Mouse (Mus musculus): ENCODE measurements around the gene Shmt2. TPM values are rescaled to one million over a fixed set of nuclear protein-coding genes. Genes with fewer than 3 reads are reported as not detected.

The Shmt2 gene
- total RNA-seq, 2 experiments from 2014 or later = 38.3 to 39.2 TPM

DNA sequence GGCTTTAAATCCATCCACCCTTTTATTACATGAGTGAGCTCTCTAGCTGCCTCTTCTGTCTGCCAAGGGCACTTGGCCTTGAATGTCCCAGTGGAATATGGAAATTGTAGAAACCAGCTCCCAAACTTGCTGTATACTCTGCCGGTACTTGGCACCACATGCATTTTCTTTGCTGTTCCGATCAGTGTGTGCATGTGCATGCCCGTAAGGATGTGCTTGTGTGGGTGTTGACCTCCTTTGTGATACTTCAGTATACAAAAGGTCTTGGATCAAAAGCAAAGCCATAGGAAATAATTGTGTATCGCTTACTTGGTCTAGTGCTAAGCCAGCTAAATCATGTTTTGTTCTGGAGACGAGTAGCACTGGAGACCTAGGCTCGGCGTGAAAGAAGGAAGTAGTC is 33.4 kb downstream of the Shmt2 start:
- intact Hi-C loops (cut with DNase I) = no loop called here
- no peak for DNase-seq

DNA sequence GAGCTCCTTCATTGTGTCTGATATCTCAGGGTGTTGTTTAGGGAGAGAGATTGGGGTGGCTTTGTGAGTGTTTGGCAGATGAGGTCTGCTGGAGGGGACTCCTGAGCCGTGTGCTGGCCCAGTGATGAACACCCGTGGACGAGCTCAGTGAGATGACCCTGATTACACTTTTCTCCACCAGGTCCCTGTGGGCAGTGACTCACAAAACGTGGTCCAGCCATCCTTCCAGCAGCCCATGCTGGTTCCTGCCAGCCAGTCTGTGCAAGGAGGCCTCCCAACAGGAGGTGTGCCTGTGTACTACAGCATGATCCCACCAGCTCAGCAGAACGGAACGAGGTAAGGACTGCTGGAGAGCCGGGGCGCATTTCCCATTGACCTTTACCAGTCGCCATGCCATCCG is 37.0 kb downstream of the Shmt2 start:
- DNase-seq = no peak
- intact Hi-C loops (cut with DNase I) = no loop called here

DNA sequence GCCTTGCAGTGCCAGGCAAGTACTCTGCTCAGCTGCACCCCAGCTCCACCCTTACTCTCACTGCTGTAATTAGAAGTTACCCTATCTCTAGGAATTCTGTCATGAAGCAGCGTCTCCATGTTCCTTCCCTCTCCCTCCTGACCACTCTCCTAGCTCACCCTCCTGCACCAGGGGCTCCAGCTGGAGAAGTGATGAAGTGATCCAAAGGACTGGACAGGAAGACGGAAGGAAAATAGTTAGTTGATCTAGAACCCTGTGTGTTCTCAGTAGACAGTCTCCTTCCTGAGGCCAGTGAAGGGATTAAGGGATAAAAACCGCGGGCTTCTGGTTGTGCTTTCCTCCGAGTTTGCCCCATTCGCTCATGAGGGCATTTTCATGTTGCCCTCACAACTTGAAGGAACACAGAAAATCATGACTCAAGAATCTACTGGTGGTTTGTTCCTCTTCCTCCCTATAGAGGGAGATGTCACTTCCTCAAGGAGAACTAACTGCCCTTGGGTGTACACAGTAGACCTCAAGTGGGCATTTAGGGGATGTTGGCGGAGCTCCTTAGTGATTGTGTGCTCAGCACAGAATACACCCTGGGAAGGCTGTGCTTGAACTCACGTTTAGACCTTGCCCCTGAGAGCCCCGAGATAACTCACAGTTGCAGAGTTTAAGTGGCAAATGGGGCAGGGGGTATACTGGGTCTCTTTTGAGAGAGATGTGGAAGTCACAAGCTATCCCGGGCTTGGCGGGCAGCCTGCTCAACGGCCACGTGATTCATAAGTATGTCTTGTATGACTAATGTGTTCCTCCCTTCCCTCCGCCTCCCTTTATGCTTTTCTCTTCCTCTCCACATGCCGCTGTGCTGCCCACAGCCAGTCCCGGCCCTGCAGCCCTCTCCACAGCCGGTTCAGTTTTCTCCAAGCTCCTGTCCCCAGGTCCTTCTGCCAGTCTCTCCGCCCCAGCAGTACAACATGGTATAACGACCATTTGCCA is 41.1 kb downstream of the Shmt2 start:
- intact Hi-C loops (cut with DNase I) = no loop called here
- DNase-seq = peak; percentile 47 to 53

DNA sequence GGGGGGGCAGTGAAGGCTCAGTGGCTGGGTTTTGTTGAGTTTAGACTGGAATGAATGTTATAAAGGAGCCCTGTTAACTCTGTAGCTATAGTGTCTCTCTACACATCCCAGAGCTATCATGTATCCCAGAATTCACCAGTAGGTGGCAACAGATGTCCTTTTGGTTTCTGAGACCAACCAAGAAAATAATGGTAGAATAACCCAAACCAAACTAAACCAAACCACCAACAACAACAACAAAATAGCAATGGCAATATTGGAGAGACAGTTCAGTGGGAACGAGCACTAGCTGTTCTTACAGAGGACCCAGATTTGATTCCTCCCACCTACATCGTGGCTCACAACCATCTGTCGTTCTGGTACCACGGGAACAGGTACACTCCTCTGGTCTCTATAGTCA is 43.1 kb downstream of the Shmt2 start:
- intact Hi-C loops (cut with DNase I) = no loop called here
- DNase-seq = peak in 1 of 2 experiments; percentile 47

DNA sequence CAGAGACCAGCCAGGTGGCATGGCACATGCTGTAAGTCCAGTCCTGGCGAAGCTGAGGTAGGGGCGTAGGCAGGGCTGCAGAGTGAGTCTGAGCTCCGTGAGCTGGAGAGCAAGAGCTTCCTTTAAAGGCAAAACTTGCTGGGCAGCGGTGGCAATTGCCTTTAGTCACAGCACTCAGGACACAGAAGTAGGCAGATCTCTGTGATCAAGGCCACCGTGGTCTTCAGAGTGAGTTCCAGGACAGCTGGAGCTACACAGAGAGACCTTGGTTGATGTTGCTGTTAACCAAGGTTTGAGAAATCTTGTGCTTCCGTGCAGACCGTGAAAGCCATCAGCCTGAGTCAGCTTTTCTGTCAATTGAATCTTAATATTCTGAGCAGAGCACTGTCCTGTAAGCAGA is 44.9 kb downstream of the Shmt2 start:
- intact Hi-C loops (cut with DNase I) = no loop called here
- DNase-seq = no peak

DNA sequence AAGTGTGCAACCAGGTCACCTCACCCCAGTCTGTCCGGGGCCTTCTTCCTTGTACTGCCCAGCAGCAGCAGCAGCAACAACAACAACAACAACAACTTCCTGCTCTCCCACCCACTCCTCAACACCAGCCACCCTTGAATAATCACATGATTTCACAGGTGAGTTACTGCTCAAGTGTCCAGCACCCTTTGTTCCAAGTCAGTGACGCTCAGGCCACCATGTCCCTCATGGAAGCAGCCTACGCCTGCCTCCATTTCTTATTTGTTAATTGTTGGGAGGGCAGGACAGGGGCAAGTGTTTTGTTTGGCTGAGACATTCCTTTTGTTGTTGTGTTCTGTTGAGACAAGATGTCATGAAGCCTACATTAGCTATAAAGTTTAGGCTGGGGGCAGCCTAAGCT is 45.7 kb downstream of the Shmt2 start:
- DNase-seq = no peak
- intact Hi-C loops (cut with DNase I) = no loop called here

DNA sequence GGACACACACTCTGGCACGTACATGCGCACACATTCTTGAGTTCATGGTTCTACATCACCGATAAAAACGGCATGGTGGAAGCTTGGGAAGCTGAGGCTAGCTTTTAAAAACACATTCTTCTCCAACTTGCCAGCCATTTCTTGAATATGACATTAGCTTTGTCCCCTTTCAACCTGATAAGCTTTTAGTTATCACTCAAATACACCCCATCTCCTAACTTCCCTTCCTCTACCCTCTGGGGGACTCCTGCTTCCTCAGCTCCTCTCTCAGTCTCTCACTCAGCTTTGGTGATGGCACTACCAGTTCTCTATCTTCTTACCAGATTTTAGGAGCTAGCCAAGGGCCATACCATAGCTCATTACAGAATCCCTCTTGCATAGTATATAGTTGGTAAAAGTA is 47.1 kb downstream of the Shmt2 start:
- intact Hi-C loops (cut with DNase I) = no loop called here
- DNase-seq = no peak

DNA sequence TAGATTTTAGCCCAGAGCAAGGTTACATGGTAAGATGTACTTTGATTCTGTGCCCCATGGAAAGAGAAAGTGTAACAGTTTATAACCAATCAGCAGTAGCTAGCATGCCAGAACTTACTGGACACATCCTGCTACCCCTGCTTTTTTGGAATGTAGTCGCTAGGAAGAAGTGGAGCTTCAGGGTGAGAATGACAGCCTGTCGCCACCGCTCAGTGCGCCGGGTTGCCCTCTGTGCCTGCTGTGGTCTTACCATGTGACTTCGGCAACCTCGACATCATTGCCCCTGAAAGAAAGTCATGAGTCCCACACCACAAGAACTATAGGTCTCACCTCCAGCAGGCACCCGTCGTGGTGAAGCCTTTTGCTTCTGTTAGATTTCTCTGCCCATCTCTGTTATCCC is 49.5 kb downstream of the Shmt2 start:
- intact Hi-C loops (cut with DNase I) = no loop called here
- DNase-seq = no peak

DNA sequence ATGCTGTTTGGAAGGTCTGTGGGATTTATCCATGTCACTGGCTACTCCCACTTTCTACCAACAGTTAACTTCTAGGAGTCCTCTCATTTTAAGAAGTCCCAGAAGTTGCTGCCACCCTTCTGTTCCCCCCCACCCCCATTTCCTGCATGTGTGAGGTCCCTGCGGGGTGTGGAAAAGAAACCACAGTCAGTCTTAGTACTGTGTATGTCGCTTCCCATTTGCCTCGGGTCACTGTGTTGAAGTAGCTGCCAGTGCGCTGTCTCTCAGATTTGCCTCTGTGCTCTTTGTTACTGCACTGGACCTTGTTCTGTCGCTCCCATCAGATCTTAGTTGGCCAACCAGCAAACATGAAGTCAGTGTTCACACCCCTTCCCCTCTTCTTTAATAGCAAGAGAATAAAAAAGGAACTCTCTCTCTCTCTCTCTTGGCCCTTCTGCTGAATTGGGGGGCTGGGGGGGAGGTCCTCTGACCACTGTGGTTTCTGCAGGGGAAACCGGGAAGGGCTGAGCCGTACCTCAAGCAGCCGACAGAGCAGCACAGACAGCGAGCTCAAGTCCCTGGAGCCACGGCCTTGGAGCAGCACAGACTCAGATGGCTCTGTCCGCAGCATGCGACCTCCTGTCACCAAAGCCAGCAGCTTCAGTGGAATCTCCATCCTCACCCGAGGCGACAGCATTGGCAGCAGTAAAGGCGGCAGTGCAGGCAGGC is 50.8 kb downstream of the Shmt2 start:
- intact Hi-C loops (cut with DNase I) = no loop called here
- no peak for DNase-seq

Other genes starting within 250 kb of the Shmt2 start
- 10 to 100 TPM; 29.9 to 32.0 TPM for gene Mbd6, start 233.4 kb downstream of the Shmt2 start, total RNA-seq (2021)
- gene Mars, start 210.7 kb downstream of the Shmt2 start, total RNA-seq (2021) = 10 to 100 TPM; 39.2 to 45.9 TPM
- 1 to 10 TPM; 3.1 to 4.5 TPM for gene Arhgap9, start 200.5 kb downstream of the Shmt2 start, total RNA-seq (2021)
- gene Gli1, start 180.5 kb downstream of the Shmt2 start, total RNA-seq (2021) = 1 to 10 TPM; 1.4 to 2.4 TPM
- gene Inhbe, start 168.0 kb downstream of the Shmt2 start, total RNA-seq (2021) = not detected
- gene Inhbc, start 152.0 kb downstream of the Shmt2 start, total RNA-seq (2021) = not detected
- 100 to 1,000 TPM; 115 to 120 TPM for gene R3hdm2, start 142.1 kb downstream of the Shmt2 start, total RNA-seq (2021)
- 1 to 10 TPM in 1 of 2 experiments, under 1 TPM in 1; 0.88 to 2.1 TPM for gene Stac3, start 20.8 kb downstream of the Shmt2 start, total RNA-seq (2021)
- 10 to 100 TPM; 38.3 TPM for gene Ndufa4l2, start 7.5 kb downstream of the Shmt2 start, total RNA-seq (2021)
- gene Nxph4, start 12.1 kb upstream of the Shmt2 start, total RNA-seq (2021) = 1 to 10 TPM; 1.1 TPM
- 100 to 1,000 TPM in 1 of 2 experiments, 10 to 100 TPM in 1; 85.0 to 105 TPM for gene Lrp1, start 98.7 kb upstream of the Shmt2 start, total RNA-seq (2021)
- 10 to 100 TPM; 46.9 to 49.9 TPM for gene Stat6, start 120.5 kb upstream of the Shmt2 start, total RNA-seq (2021)
- 1 to 10 TPM; 4.2 to 4.7 TPM for gene Nemp1, start 144.5 kb upstream of the Shmt2 start, total RNA-seq (2021)
- gene Nab2, start 146.1 kb upstream of the Shmt2 start, total RNA-seq (2021) = 1 to 10 TPM; 8.0 TPM
- under 1 TPM in 1 of 2 experiments, not detected in 1; 0.15 TPM for gene Myo1a, start 182.7 kb upstream of the Shmt2 start, total RNA-seq (2021)
- not detected for gene Tac2, start 202.0 kb upstream of the Shmt2 start, total RNA-seq (2021)
- gene Zbtb39, start 217.1 kb upstream of the Shmt2 start, total RNA-seq (2021) = 1 to 10 TPM; 7.5 to 8.3 TPM
- gene Gpr182, start 229.3 kb upstream of the Shmt2 start, total RNA-seq (2021) = 1 to 10 TPM; 3.4 to 4.6 TPM
- under 1 TPM in 1 of 2 experiments, not detected in 1; 0.05 TPM for gene Rdh1, start 237.3 kb upstream of the Shmt2 start, total RNA-seq (2021)
- under 1 TPM; 0.15 to 0.22 TPM for gene Rdh16f1, start 237.3 kb upstream of the Shmt2 start, total RNA-seq (2021)

Measured in heart, postnatal 14 days (tissue).